Comparison of ENCODE assay signal across 14 mouse cellular contexts in the genomic region with DNA sequence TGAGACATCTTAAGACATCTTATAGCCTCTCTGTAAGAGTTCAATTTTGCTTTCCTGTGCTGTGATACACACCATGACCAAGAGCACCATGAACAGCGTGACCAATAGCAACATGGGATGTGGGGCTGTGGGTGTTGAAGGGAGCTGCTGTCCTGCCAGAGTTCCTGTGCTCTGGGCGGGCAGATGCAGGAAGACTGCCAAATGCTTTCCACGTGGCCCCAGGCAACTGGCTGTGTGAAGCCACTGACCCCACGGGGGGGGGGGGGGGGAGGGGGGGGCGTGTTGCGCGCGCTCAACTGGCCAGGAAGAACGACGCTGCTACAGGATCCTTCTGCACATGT.
DNase-seq lines count a peak whose midpoint lies in the region; ATAC-seq lines count a peak whose summit lies in the region.
"Had no signal": no experiment of that assay in that cellular context is flagged by ENCODE, and none has a peak within 500 bp of the region (broad histone marks: within the 10 kb centered on the region; RNA-seq: fewer than 3 reads in every experiment).

No protein-coding gene starts in this region.

- no peak overlapping the region for H3K9ac ChIP-seq in embryonic facial prominence, embryonic 11.5 days (replicated peaks; ENCODE audit: low read length)
- H3K9ac ChIP-seq in limb, embryonic 12.5 days (replicated peaks): no peak overlapping the region
- H3K9ac ChIP-seq in intestine, embryonic 16.5 days (ENCODE audit: low read depth, low read length): no peak overlapping the region
- H3K9ac ChIP-seq: embryonic facial prominence, embryonic 15.5 days; neural tube, embryonic 12.5 days had no signal

- H3K27ac ChIP-seq in embryonic facial prominence, embryonic 11.5 days (replicated peaks; ENCODE audit: low read depth, low read length): no peak overlapping the region
- no peak overlapping the region for H3K27ac ChIP-seq in embryonic facial prominence, embryonic 10.5 days (replicated peaks)
- H3K27ac ChIP-seq in limb, embryonic 12.5 days: no peak overlapping the region
- no peak overlapping the region for H3K27ac ChIP-seq in limb, embryonic 10.5 days
- peak overlapping the region; percentile 8; the same call in 1 of the 2 replicates for H3K27ac ChIP-seq in intestine, embryonic 16.5 days (ENCODE audit: low read length)
- H3K27ac ChIP-seq: embryonic facial prominence, embryonic 15.5 days; layer of hippocampus, adult 2 months; neural tube, embryonic 12.5 days had no signal

- no peaks in the 10 kb centered on the region for H3K4me1 ChIP-seq in embryonic facial prominence, embryonic 11.5 days (ENCODE audit: control insufficient read depth, insufficient read depth, low read length)
- peaks cover 35% of the 10 kb centered on the region for H3K4me1 ChIP-seq in embryonic facial prominence, embryonic 10.5 days
- H3K4me1 ChIP-seq in limb, embryonic 12.5 days (replicated peaks): peaks cover 10% of the 10 kb centered on the region; the same call in 1 of the 2 replicates
- H3K4me1 ChIP-seq in limb, embryonic 10.5 days: peaks cover 31% of the 10 kb centered on the region
- H3K4me1 ChIP-seq in intestine, embryonic 16.5 days (ENCODE audit: control insufficient read depth, insufficient read depth, low read length): no peaks in the 10 kb centered on the region
- H3K4me1 ChIP-seq: neural tube, embryonic 12.5 days had no signal

- no peak overlapping the region for H3K4me3 ChIP-seq in embryonic facial prominence, embryonic 11.5 days (ENCODE audit: low read depth, low read length)
- H3K4me3 ChIP-seq in embryonic facial prominence, embryonic 10.5 days: no peak overlapping the region
- no peak overlapping the region for H3K4me3 ChIP-seq in limb, embryonic 12.5 days (replicated peaks)
- no peak overlapping the region for H3K4me3 ChIP-seq in limb, embryonic 10.5 days
- H3K4me3 ChIP-seq in intestine, embryonic 16.5 days (ENCODE audit: low read length): no peak overlapping the region
- H3K4me3 ChIP-seq: embryonic facial prominence, embryonic 15.5 days; layer of hippocampus, adult 2 months; neural tube, embryonic 12.5 days had no signal

- no peaks in the 10 kb centered on the region for H3K9me3 ChIP-seq in embryonic facial prominence, embryonic 11.5 days (replicated peaks; ENCODE audit: control insufficient read depth, low read length)
- no peaks in the 10 kb centered on the region; the same call in 1 of the 2 replicates for H3K9me3 ChIP-seq in embryonic facial prominence, embryonic 10.5 days
- no peaks in the 10 kb centered on the region for H3K9me3 ChIP-seq in limb, embryonic 12.5 days
- no peaks in the 10 kb centered on the region for H3K9me3 ChIP-seq in limb, embryonic 10.5 days (replicated peaks)
- H3K9me3 ChIP-seq in intestine, embryonic 16.5 days (ENCODE audit: control insufficient read depth, low read length): no peaks in the 10 kb centered on the region
- H3K9me3 ChIP-seq: embryonic facial prominence, embryonic 15.5 days had no signal

- peak; percentile 60; the same call in 1 of the 2 replicates for ATAC-seq in embryonic facial prominence, embryonic 11.5 days (replicated peaks; ENCODE audit: insufficient number of reproducible peaks, low FRiP score, low TSS enrichment, low read depth)
- no peak for ATAC-seq in limb, embryonic 12.5 days (ENCODE audit: insufficient number of reproducible peaks, insufficient read depth, low FRiP score, low TSS enrichment, low read depth)
- peak; percentile 53 for ATAC-seq in intestine, embryonic 16.5 days

- no peaks in the 10 kb centered on the region for H3K27me3 ChIP-seq in embryonic facial prominence, embryonic 11.5 days (ENCODE audit: control insufficient read depth, insufficient read depth, low read length)
- peaks cover 12% of the 10 kb centered on the region for H3K27me3 ChIP-seq in embryonic facial prominence, embryonic 10.5 days (replicated peaks; ENCODE audit: low read depth, poor library complexity, severe bottlenecking)
- 0 out of 2 replicates have a peak, but pooled peaks cover 6% of the 10 kb centered on the region for H3K27me3 ChIP-seq in limb, embryonic 12.5 days
- H3K27me3 ChIP-seq in limb, embryonic 10.5 days (ENCODE audit: low read depth, poor library complexity, severe bottlenecking): peaks cover 7% of the 10 kb centered on the region; the same call in 1 of the 2 replicates
- no peaks in the 10 kb centered on the region for H3K27me3 ChIP-seq in intestine, embryonic 16.5 days (replicated peaks; ENCODE audit: control insufficient read depth, insufficient read depth, low read length)
- H3K27me3 ChIP-seq: embryonic facial prominence, embryonic 15.5 days; neural tube, embryonic 12.5 days had no signal

- no peaks in the 10 kb centered on the region for H3K36me3 ChIP-seq in embryonic facial prominence, embryonic 11.5 days (replicated peaks; ENCODE audit: control insufficient read depth, insufficient read depth, low read depth, low read length)
- no peaks in the 10 kb centered on the region for H3K36me3 ChIP-seq in embryonic facial prominence, embryonic 10.5 days (replicated peaks)
- no peaks in the 10 kb centered on the region for H3K36me3 ChIP-seq in limb, embryonic 12.5 days
- no peaks in the 10 kb centered on the region for H3K36me3 ChIP-seq in limb, embryonic 10.5 days
- H3K36me3 ChIP-seq in intestine, embryonic 16.5 days (ENCODE audit: control insufficient read depth, insufficient read depth, low read length): no peaks in the 10 kb centered on the region
- H3K36me3 ChIP-seq: embryonic facial prominence, embryonic 15.5 days; neural tube, embryonic 12.5 days had no signal

- DNase-seq in embryonic facial prominence, embryonic 11.5 days (ENCODE audit: low spot score): no peak
- DNase-seq in embryonic facial prominence, embryonic 10.5 days (ENCODE audit: low spot score): no peak
- DNase-seq in limb, embryonic 10.5 days (ENCODE audit: low spot score): no peak
- peak; percentile 24 for DNase-seq in lung, postnatal 25 days (ENCODE audit: low spot score)
- DNase-seq in thymus, adult 18-20 months: no peak
- DNase-seq in adrenal gland, adult 8-10 months: no peak
- DNase-seq: adrenal gland, postnatal 36 days; cerebellum, adult 9-10 months; spleen, adult 18-20 months had no signal

- H3K4me2 ChIP-seq in embryonic facial prominence, embryonic 11.5 days (ENCODE audit: low read depth, low read length): no peak overlapping the region
- 0 out of 2 replicates have a peak overlapping the region, but pooled peaks have one; percentile 21 for H3K4me2 ChIP-seq in limb, embryonic 12.5 days
- 0 out of 2 replicates have a peak overlapping the region, but pooled peaks have one; percentile 12 for H3K4me2 ChIP-seq in intestine, embryonic 16.5 days (ENCODE audit: low read depth, low read length)
- H3K4me2 ChIP-seq: embryonic facial prominence, embryonic 15.5 days; neural tube, embryonic 12.5 days had no signal

- WGBS in embryonic facial prominence, embryonic 11.5 days: 49% methylated on average over 2 of the region's 10 CpGs
- 54% methylated on average over 6 of the region's 10 CpGs for WGBS in embryonic facial prominence, embryonic 10.5 days
- 52% methylated on average over 3 of the region's 10 CpGs for WGBS in limb, embryonic 12.5 days
- WGBS in limb, embryonic 10.5 days: 68% methylated on average over 9 of the region's 10 CpGs
- WGBS in intestine, embryonic 16.5 days: 39% methylated on average over 9 of the region's 10 CpGs
